Mouse (Mus musculus): ENCODE measurements at regions not wholly inside any gene's neighbourhood (a gene's known extent, or its start where the extent isn't known, plus 50 kb on each side); places are given as distances from the start of the nearest gene placed in this dataset.

DNA sequence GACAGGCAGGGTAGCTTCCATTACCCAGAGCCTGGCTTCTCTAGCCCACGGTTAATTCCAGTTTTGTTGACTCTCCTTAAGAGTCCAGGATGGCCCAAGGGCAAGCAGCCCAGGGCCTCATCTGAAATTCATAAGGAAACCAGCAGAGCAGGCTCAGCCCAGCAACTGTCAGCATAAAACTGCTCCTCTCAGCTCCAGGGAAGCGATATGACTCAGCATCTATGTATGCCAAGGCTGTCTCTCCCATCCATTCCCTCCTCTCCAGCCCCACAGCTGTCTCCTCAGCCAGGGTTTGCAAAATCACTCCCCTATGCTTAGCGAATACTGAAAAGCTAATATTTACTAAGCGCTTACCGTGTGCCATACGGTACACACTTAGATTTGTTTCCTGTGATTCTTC is 76.4 kb downstream of the Tbx19 start:
- TF ChIP-seq CTCF (IDR thresholded peaks at IDR 0.05; ENCODE audit: extremely low read depth, insufficient read length, insufficient replicate concordance, low read depth, low read length) (no peak), POLR2A (IDR thresholded peaks at IDR 0.05; ENCODE audit: low read depth, low read length) (no peak)
